Mouse (Mus musculus): ENCODE measurements around the gene Thnsl1.

- no peak for TF ChIP-seq CTCF (IDR thresholded peaks at IDR 0.05; ENCODE audit: low read depth)
- TF ChIP-seq EP300 (IDR thresholded peaks at IDR 0.05; ENCODE audit: low read depth) = no peak
These were observed 14.3 kb upstream of the Thnsl1 start for GRCm38 (mm10) chr2:21191232-21191631.
